Mouse (Mus musculus) heart, postnatal 10 days (tissue): Measurements from ENCODE around the gene Hist2h3b. TPM values are rescaled to one million over a fixed set of nuclear protein-coding genes. Genes with fewer than 3 reads are reported as not detected.
"Not testable (repeated sequence)": the region's sequence is repeated elsewhere in the genome, so short reads cannot be mapped to it uniquely, and the experiment has no call there.

ENCODE experiments used
- DNase-seq, 2 experiments: peaks; one replicate each; pipeline ENCODE4 v3.0.0; 2021
- intact Hi-C: fragments of 180-260 bp; cut with DNase I; formaldehyde crosslinking; loops from one replicate; pipeline ENCODE4 v1.15.1; 2025
- total RNA-seq, 2 experiments: library from RNA; stranded (reverse); gene quantifications; 2 replicates each; pipeline ENCODE4 v1.2.3; 2021

Hist2h3b gene
- total RNA-seq, 2 experiments from 2014 or later: 369 to 427 TPM

- no peak for DNase-seq
- intact Hi-C loops: loop anchor here (2.0 kb wide), 1 partner anchor 15 kb away; no protein-coding TSS in a partner anchor
Observed at GRCm38 (mm10) chr3:96237904-96238511, 30.4 kb upstream of the Hist2h3b start.

DNA sequence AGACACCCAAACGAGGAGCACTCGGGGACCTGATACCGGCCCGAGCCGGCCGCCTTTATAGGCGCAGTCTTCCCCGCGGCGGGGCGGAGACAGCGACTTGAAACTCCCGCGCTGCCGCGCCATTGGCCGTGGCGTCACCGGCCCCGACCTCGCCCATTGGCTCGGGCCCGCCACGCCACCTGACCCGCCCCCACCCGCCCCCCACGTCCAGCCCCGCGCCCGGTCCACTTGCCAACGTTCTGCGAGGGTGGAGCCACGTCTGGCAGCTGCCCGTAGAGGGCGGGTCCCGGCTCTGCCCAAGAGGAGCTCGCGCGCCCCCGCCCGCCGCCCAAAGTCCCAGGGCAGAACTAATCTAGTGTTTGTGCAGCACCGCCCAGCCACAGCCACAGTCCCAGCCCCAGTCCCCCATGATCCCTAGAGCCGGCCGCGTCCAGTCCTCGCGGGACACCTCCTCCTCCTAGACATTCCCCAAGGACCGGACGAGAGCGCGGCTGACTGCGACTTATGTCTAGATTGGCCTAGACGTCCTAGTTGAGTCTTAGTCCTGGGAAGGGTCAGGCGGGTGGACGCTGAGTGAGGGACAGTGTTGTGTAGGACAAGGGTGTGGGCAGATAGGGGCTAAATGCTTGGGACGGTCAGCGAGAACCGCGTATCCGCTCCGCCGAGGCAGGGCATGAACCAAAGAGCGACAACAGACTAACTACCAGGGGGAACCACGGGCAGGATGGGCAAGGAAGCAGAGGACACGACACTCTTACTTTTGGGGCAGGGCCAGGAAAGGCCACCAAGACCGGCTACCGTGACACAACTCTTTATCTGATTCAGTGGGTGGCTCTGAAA is 29.3 kb upstream of the Hist2h3b start, which contains the start of gene Hist2h3c2:
Hist2h3c2 (minus strand) TSS at position 174 of the 840 bp plus-strand sequence.
- peak; percentile 62 to 65 for DNase-seq
- intact Hi-C loops: not testable (repeated sequence)

GRCm38 (mm10) chr3:96239949-96240798 is 28.3 kb upstream of the Hist2h3b start, which contains the start of gene Hist2h2aa2:
Gene Hist2h2aa2, minus strand, starts transcription at chr3:96240276.
- intact Hi-C loops: not testable (repeated sequence)
- DNase-seq: peak; percentile 96 to 98

- intact Hi-C loops: no loop called here
Observed at GRCm38 (mm10) chr3:96240799-96241197, 27.7 kb upstream of the Hist2h3b start.

GRCm38 (mm10) chr3:96243921-96244572 is 24.4 kb upstream of the Hist2h3b start:
- no peak for DNase-seq
- intact Hi-C loops: no loop called here

More at GRCm38 (mm10) chr3:96240799-96241197, 27.7 kb upstream of the Hist2h3b start:
- no peak for DNase-seq

DNA sequence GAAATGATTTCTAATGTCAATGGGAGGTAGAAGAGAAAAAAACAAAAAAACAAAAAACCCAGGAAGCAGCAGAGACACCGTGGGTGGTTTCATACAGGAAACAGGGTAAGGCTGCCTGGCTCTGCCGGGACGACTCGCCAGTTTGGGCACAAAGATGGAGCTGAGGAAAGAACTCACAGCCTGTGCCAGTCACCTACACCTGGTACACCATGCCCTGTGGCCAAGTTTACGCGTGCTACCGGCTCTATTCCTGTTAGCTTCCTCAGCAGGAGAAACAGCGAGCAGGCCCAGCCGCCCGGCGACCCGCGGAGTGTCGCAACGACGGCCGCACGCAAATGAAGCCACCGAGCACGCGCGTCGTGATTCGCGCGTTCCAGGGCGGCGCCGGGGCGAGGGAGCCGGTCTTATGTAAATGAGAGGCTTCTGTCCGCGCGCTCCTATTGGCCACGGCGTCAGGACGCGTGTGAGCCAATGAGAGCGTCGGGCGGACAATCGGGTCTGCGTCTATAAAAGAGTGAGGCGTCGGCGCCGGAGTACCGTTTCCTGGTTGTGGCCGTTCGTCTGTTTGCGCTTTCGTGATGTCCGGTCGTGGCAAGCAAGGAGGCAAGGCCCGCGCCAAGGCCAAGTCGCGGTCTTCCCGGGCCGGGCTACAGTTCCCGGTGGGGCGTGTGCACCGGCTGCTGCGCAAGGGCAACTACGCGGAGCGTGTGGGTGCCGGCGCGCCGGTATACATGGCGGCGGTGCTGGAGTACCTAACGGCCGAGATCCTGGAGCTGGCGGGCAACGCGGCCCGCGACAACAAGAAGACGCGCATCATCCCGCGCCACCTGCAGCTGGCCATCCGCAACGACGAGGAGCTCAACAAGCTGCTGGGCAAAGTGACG is 23.2 kb upstream of the Hist2h3b start, which contains the start of gene Hist2h2aa1:
Hist2h2aa1 (plus strand) TSS at position 495 of the 884 bp plus-strand sequence.
- peak; percentile 89 to 91 for DNase-seq
- intact Hi-C loops: not testable (repeated sequence)

DNA sequence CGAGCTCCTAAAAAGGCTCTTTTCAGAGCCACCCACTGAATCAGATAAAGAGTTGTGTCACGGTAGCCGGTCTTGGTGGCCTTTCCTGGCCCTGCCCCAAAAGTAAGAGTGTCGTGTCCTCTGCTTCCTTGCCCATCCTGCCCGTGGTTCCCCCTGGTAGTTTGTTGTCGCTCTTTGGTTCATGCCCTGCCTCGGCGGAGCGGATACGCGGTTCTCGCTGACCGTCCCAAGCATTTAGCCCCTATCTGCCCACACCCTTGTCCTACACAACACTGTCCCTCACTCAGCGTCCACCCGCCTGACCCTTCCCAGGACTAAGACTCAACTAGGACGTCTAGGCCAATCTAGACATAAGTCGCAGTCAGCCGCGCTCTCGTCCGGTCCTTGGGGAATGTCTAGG is 22.4 kb upstream of the Hist2h3b start:
- intact Hi-C loops: not testable (repeated sequence)

DNA sequence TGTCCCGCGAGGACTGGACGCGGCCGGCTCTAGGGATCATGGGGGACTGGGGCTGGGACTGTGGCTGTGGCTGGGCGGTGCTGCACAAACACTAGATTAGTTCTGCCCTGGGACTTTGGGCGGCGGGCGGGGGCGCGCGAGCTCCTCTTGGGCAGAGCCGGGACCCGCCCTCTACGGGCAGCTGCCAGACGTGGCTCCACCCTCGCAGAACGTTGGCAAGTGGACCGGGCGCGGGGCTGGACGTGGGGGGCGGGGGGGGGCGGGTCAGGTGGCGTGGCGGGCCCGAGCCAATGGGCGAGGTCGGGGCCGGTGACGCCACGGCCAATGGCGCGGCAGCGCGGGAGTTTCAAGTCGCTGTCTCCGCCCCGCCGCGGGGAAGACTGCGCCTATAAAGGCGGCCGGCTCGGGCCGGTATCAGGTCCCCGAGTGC is 22.0 kb upstream of the Hist2h3b start, which contains the start of gene Hist2h3c1:
Hist2h3c1 (plus strand) TSS at position 259 of the 430 bp plus-strand sequence.
- intact Hi-C loops, DNase-seq: not testable (repeated sequence)

More for the DNA sequence above, 22.4 kb upstream of the Hist2h3b start:
- DNase-seq: not testable (repeated sequence)

GRCm38 (mm10) chr3:96247356-96248140 is 20.9 kb upstream of the Hist2h3b start:
- DNase-seq: no peak
- intact Hi-C loops: no loop called here

- intact Hi-C loops: no loop called here
- no peak for DNase-seq
Observed at GRCm38 (mm10) chr3:96248141-96249033, 20.1 kb upstream of the Hist2h3b start.

DNA sequence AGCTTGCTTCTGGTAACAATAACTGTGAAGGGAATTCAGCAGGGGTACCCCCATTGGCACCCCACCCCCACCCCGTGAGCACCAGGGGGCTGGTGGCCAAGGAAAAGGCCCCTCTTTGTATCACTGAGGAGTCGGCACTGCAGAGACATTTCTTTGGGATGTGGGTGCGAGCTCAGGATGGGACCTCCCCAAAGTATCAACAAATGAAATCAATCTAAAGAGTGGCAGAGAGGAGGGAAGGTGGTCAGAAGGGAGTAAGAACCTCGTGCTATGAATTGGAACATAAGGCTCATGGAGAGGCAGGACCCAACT is 19.5 kb upstream of the Hist2h3b start:
- intact Hi-C loops: no loop called here
- DNase-seq: no peak

DNA sequence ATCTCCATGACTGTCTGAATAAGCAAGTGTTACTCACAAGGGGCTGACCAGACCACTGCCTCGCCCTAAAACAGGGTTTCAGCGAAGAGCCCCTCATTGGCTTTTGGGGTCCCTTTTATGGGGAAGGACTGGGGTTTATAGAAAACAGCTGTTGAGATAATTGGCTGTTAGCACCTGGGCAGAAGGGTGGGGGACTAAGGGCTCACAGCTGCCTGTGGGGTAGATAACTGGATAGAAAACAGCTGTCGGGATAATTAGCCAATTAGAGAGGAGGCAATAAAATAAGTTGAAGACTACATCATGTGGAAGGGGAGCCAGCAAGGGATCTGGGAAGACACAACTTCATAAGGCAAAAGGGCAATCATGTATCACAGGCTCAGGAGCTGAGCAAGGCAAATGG is 17.6 kb upstream of the Hist2h3b start:
- intact Hi-C loops: no loop called here
- no peak for DNase-seq

DNA sequence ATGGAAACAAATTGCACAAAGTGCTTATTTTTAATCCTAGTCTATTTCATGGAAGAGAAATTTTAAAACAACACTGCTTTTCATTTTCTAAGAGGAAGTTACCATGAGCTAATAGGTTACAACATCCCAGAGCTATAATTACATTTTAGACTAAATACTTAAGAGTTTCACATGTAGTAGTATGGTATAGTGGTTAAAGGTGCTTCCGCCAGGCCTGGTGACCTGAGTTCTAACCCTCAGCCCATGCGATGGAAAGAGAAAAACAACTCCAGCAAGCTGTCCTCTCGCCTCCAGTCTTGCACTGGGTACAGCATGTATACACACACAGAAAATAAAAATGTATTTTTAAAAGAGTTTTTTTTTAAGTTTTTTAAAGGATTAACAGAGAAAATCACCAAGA is 16.7 kb upstream of the Hist2h3b start:
- no peak for DNase-seq
- intact Hi-C loops: no loop called here

GRCm38 (mm10) chr3:96254683-96255355 is 13.6 kb upstream of the Hist2h3b start:
- no peak for DNase-seq
- intact Hi-C loops: no loop called here

DNA sequence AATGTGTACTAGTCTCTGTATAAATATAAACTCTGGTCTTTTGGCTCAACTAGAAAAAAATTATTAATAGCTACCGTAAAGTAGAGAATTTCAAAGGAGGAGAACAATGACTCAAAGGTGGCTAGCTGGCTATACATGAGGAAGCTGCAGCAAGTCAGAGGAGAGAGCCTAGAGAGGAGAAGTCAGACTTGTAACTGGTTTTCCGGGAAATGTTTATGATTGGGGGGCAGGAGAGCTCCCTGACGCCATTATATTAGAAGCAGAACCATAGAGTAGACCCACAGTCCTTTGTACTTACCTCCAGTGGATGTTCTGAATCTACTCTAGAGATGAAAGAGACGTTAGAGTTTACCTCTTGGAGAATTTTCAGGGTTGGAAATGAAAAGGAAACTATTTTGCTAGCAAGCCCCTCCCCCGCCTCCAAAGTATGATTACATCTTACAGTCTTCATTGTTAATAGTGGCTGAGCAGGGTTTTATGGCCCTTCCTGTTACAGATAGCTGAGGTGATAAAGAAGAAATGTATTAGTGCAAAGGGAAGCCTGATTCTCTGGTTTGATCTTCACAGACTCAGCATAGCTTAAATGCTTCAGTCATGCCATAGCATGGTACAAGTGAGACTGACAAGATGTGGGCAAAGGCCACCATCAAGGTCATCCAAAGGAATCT is 12.4 kb upstream of the Hist2h3b start:
- intact Hi-C loops: no loop called here
- no peak for DNase-seq

GRCm38 (mm10) chr3:96257190-96257589 is 11.3 kb upstream of the Hist2h3b start:
- no peak for DNase-seq
- intact Hi-C loops: no loop called here
